Mouse (Mus musculus): ENCODE measurements at regions not wholly inside any gene's neighbourhood (a gene's known extent, or its start where the extent isn't known, plus 50 kb on each side); places are given as distances from the start of the nearest gene placed in this dataset.
A peak's percentile ranks its signal among the peaks of the same experiment; 100 is the strongest.

DNA sequence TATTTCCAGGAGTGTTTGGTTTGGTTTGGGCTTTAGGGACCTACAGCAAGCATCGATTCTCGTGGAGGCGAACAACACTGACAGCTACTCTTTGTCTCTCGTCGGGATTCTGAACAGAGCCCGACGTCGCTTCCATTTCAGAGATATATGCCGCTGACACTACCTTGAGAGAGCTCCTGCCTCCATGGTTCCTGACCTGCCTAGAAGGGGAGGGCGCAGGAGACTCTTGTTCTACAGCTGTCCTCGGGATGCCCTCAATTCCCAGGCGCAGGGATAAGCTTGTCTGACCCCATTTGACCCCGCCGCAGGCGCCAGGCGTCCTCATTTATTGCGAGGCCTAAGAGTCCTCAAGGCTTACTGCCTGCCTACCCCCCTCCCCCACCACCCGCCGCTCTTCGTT lies 80.5 kb downstream of the Cd83 start:
- H3K27me3 ChIP-seq (ENCODE audit: control insufficient read depth, insufficient read depth, low read length) = no peaks in the 10 kb centered on the region
- H3K4me1 ChIP-seq (ENCODE audit: control insufficient read depth, insufficient read depth, low read length) = peaks cover 7% of the 10 kb centered on the region; the same call in 1 of the 2 replicates
- 35% methylated on average over 20 of the region's 20 CpGs for WGBS
- no peak overlapping the region for H3K27ac ChIP-seq (ENCODE audit: insufficient read depth, low read length)
- H3K4me3 ChIP-seq (replicated peaks; ENCODE audit: insufficient read depth, low read depth, low read length) = no peak overlapping the region
- peak in 1 of 2 experiments; percentile 32 for DNase-seq
- TF ChIP-seq POLR2A (IDR thresholded peaks at IDR 0.05; ENCODE audit: borderline replicate concordance, insufficient read depth, low read length) = no peak
- no peak for TF ChIP-seq CTCF (IDR thresholded peaks at IDR 0.05; ENCODE audit: borderline replicate concordance, insufficient read depth, low read depth, low read length)

- Histone ChIP-seq H3K4me3 (replicated peaks; ENCODE audit: insufficient read depth, low read depth, low read length) (no peak overlapping the region), H3K27me3 (ENCODE audit: control insufficient read depth, insufficient read depth, low read length) (no peaks in the 10 kb centered on the region), H3K4me1 (ENCODE audit: control insufficient read depth, insufficient read depth, low read length) (peaks cover 3% of the 10 kb centered on the region), H3K27ac (ENCODE audit: insufficient read depth, low read length) (no peak overlapping the region)
- no peak for DNase-seq
- TF ChIP-seq POLR2A (IDR thresholded peaks at IDR 0.05; ENCODE audit: borderline replicate concordance, insufficient read depth, low read length) (no peak), CTCF (IDR thresholded peaks at IDR 0.05; ENCODE audit: borderline replicate concordance, insufficient read depth, low read depth, low read length) (peak; percentile 33; the same call in 1 of the 2 replicates)
- 86% methylated on average over 9 of the region's 9 CpGs for whole genome bisulfite sequencing
Observed at GRCm38 (mm10) chr13:43875895-43876294, 91.3 kb downstream of the Cd83 start.

DNA sequence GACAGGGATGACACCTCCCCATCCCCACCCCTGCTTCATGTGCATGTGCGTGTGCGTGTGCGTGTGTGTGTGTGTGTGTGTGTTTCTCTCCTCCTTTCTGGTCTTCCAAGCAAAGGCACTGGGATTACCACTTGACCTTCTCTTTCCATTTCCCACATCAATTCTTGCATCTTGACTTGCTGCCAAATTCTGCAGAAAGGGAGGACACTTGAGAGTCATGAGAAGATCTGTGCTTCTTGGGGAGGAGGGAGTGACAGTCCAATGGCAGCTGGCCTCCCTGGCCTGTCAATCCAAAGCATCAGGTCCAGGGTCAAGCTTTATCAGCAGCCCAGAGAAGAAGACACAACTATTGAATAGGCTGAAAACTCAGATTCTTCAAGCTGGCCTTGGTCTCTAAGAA lies 102.7 kb downstream of the Cd83 start:
- WGBS = 94% methylated on average over 3 of the region's 3 CpGs
- TF ChIP-seq CTCF (IDR thresholded peaks at IDR 0.05; ENCODE audit: borderline replicate concordance, insufficient read depth, low read depth, low read length) (no peak), POLR2A (IDR thresholded peaks at IDR 0.05; ENCODE audit: borderline replicate concordance, insufficient read depth, low read length) (no peak)
- Histone ChIP-seq H3K4me1 (ENCODE audit: control insufficient read depth, insufficient read depth, low read length) (no peaks in the 10 kb centered on the region), H3K27me3 (ENCODE audit: control insufficient read depth, insufficient read depth, low read length) (no peaks in the 10 kb centered on the region), H3K27ac (ENCODE audit: insufficient read depth, low read length) (no peak overlapping the region), H3K4me3 (replicated peaks; ENCODE audit: insufficient read depth, low read depth, low read length) (no peak overlapping the region)
- no peak for DNase-seq

- H3K27me3 ChIP-seq (ENCODE audit: control insufficient read depth, insufficient read depth, low read length) = no peaks in the 10 kb centered on the region
- no peak for DNase-seq
- 85% methylated on average over 3 of the region's 3 CpGs for WGBS
- no peak overlapping the region for H3K4me3 ChIP-seq (replicated peaks; ENCODE audit: insufficient read depth, low read depth, low read length)
- H3K27ac ChIP-seq (ENCODE audit: insufficient read depth, low read length) = no peak overlapping the region
- 0 out of 2 replicates have a peak, but pooled peaks cover 5% of the 10 kb centered on the region for H3K4me1 ChIP-seq (ENCODE audit: control insufficient read depth, insufficient read depth, low read length)
- TF ChIP-seq CTCF (IDR thresholded peaks at IDR 0.05; ENCODE audit: borderline replicate concordance, insufficient read depth, low read depth, low read length) (no peak), POLR2A (IDR thresholded peaks at IDR 0.05; ENCODE audit: borderline replicate concordance, insufficient read depth, low read length) (no peak)
Observed at GRCm38 (mm10) chr13:43891928-43892327, 107.4 kb downstream of the Cd83 start.

DNA sequence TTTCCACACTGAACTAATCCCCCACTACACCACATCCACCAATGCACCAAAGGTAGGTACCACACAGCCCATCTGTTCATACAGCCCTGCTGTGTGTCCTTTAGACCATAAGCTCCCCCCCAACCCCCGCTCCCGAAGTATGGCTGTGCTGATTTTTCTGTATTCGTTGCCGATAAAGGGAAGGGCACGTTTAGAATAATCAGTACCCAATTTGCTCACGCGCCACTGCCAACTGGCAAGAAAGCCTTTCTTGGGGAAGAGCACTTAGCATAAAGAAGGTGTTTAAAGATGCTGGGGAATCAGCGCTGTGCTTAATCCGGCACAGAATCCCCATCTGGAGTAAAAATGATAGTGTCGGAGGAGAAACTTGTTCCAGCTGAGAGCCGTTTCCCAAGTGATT lies 111.4 kb downstream of the Cd83 start:
- Histone ChIP-seq H3K4me1 (ENCODE audit: control insufficient read depth, insufficient read depth, low read length) (peaks cover 19% of the 10 kb centered on the region), H3K4me3 (replicated peaks; ENCODE audit: insufficient read depth, low read depth, low read length) (no peak overlapping the region), H3K27ac (ENCODE audit: insufficient read depth, low read length) (no peak overlapping the region), H3K27me3 (ENCODE audit: control insufficient read depth, insufficient read depth, low read length) (no peaks in the 10 kb centered on the region)
- DNase-seq = no peak
- TF ChIP-seq POLR2A (IDR thresholded peaks at IDR 0.05; ENCODE audit: borderline replicate concordance, insufficient read depth, low read length) (no peak), CTCF (IDR thresholded peaks at IDR 0.05; ENCODE audit: borderline replicate concordance, insufficient read depth, low read depth, low read length) (no peak)
- 54% methylated on average over 11 of the region's 11 CpGs for WGBS

DNA sequence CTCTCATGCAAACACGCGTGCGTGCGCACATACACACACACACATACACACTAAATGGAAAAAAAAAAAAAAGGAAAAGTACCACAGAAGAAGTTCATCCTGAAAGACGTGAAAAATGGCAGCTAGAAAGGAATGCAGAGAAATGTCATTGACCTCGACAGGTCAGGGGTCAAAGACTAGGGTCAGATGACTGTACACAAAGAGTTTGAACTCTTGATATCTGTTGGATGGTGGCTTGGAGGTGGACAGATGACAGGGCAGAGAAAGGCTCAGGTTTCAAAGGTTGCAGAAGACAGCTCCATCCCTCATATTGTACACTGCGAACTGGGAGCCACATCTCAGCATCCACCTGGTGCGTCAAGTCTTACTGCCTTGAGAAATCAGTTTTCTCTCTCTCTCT lies 112.5 kb downstream of the Cd83 start:
- 98% methylated on average over 8 of the region's 8 CpGs for WGBS
- H3K4me3 ChIP-seq (replicated peaks; ENCODE audit: insufficient read depth, low read depth, low read length) = no peak overlapping the region
- no peak for TF ChIP-seq POLR2A (IDR thresholded peaks at IDR 0.05; ENCODE audit: borderline replicate concordance, insufficient read depth, low read length)
- no peak for TF ChIP-seq CTCF (IDR thresholded peaks at IDR 0.05; ENCODE audit: borderline replicate concordance, insufficient read depth, low read depth, low read length)
- no peaks in the 10 kb centered on the region for H3K27me3 ChIP-seq (ENCODE audit: control insufficient read depth, insufficient read depth, low read length)
- no peak overlapping the region for H3K27ac ChIP-seq (ENCODE audit: insufficient read depth, low read length)
- H3K4me1 ChIP-seq (ENCODE audit: control insufficient read depth, insufficient read depth, low read length) = peaks cover 26% of the 10 kb centered on the region
- DNase-seq = no peak

DNA sequence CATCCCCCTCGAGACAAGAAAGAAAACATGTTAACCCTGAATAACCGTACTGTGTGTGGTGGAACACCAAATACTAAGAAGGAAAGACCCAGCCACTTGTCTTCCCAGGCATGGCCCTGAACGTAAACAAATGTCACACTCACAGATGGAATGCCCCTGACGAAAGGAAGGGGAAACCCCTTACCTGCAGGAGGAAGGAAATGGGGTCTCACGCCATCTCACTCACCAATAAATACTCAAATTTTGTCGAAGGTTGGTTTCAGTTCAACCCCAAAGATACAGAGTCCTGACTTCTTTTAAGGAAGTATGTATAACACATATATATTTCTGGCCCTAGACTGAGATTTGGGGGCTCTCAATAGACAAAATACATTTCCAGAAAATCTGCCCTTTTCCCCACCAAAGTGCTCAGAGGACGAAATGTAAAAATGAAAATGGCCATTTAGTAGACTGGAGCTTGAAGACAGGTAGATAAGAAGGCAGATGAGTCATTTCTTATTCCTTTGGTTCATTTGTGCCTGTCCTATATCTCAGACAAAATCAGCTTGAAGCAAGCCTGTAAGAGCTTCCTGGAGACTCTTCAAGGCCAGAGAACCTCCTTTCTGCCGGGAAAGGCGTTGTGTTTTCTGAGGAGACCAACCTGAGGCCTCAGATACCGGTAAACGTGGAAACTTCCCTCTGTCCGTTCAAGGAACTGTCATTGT lies 114.1 kb downstream of the Cd83 start:
- no peak overlapping the region for H3K27ac ChIP-seq (ENCODE audit: insufficient read depth, low read length)
- no peak overlapping the region for H3K4me3 ChIP-seq (replicated peaks; ENCODE audit: insufficient read depth, low read depth, low read length)
- no peak for DNase-seq
- 87% methylated on average over 12 of the region's 12 CpGs for WGBS
- TF ChIP-seq CTCF (IDR thresholded peaks at IDR 0.05; ENCODE audit: borderline replicate concordance, insufficient read depth, low read depth, low read length) = no peak
- TF ChIP-seq POLR2A (IDR thresholded peaks at IDR 0.05; ENCODE audit: borderline replicate concordance, insufficient read depth, low read length) = no peak
- peaks cover 37% of the 10 kb centered on the region for H3K4me1 ChIP-seq (ENCODE audit: control insufficient read depth, insufficient read depth, low read length)
- no peaks in the 10 kb centered on the region for H3K27me3 ChIP-seq (ENCODE audit: control insufficient read depth, insufficient read depth, low read length)

DNA sequence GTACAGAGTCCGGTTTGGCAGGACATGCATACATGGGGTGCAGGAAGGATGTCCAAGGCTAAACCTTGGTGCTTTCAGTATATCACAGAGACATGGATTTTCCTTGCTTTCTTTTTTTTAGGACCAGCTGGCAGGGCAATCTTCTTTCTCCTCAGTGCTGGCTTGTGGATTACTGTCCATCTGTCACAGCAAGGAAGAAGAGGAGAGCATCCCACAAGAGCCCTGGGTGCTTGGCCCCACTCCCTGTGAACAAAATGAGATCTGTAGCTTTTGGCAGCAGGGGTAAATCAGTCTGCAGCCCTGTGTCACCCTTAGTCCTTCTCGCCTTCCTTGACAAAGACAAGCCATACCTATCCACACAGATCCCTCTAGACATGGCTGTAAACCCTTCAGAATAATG lies 115.5 kb downstream of the Cd83 start:
- Histone ChIP-seq H3K27me3 (ENCODE audit: control insufficient read depth, insufficient read depth, low read length) (no peaks in the 10 kb centered on the region), H3K27ac (ENCODE audit: insufficient read depth, low read length) (peak overlapping the region; percentile 73; the same call in 1 of the 2 replicates), H3K4me3 (replicated peaks; ENCODE audit: insufficient read depth, low read depth, low read length) (no peak overlapping the region), H3K4me1 (ENCODE audit: control insufficient read depth, insufficient read depth, low read length) (peaks cover 44% of the 10 kb centered on the region)
- DNase-seq = peak; percentile 86 to 97
- TF ChIP-seq CTCF (IDR thresholded peaks at IDR 0.05; ENCODE audit: borderline replicate concordance, insufficient read depth, low read depth, low read length) (no peak), POLR2A (IDR thresholded peaks at IDR 0.05; ENCODE audit: borderline replicate concordance, insufficient read depth, low read length) (no peak)
- WGBS = 10% methylated on average over 2 of the region's 2 CpGs

Data from cerebellum, adult 2 months (tissue).